17 mouse cellular contexts compared by ENCODE assay signal in the genomic region with DNA sequence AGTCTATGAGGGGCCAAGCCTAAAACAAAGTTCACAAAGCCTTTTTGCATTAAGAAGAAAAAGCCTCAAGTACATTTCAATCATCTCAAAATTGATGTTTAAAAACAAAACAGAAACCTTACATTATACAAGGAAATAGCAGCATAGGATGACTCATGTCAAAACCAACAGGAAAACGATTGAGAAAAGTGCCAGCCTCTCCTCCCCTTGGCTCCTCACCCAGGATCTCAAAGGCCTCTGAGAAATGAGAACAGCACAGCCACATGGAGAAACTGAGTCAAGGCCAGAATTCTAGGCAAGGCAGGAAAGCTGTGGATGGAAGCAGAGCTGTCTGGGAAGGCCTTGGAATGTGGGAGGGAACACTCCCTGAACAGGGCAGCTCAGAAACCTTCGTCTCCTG. TPM values are rescaled to one million over a fixed set of nuclear protein-coding genes. Genes with fewer than 3 reads are reported as not detected.
"Had no signal": no experiment of that assay in that cellular context is flagged by ENCODE, and none has a peak within 500 bp of the region (broad histone marks: within the 10 kb centered on the region; RNA-seq: fewer than 3 reads in every experiment).

No protein-coding gene starts in this region.

- ATAC-seq: midbrain, embryonic 16.5 days had no signal

- H3K4me2 ChIP-seq: limb, embryonic 12.5 days; liver, embryonic 15.5 days; lung, embryonic 15.5 days; midbrain, embryonic 12.5 days; neural tube, embryonic 13.5 days; stomach, embryonic 15.5 days had no signal

- H3K9ac ChIP-seq: limb, embryonic 12.5 days; liver, embryonic 15.5 days; lung, embryonic 15.5 days; midbrain, embryonic 12.5 days; neural tube, embryonic 13.5 days; stomach, embryonic 15.5 days had no signal

- H3K4me3 ChIP-seq: layer of hippocampus, adult 2 months; limb, embryonic 12.5 days; liver, embryonic 15.5 days; lung, embryonic 15.5 days; midbrain, embryonic 12.5 days; neural tube, embryonic 13.5 days; stomach, embryonic 15.5 days had no signal

- H3K9me3 ChIP-seq: limb, embryonic 12.5 days; liver, embryonic 15.5 days; lung, embryonic 15.5 days; midbrain, embryonic 12.5 days; neural tube, embryonic 13.5 days; stomach, embryonic 15.5 days had no signal

- DNase-seq: kidney, postnatal 10 days; liver; lung, postnatal 14 days; right cerebral cortex, postnatal 14 days; thymus, adult 2 months; thymus, postnatal 4 days had no signal

- H3K27ac ChIP-seq: layer of hippocampus, adult 2 months; limb, embryonic 12.5 days; liver, embryonic 15.5 days; lung, embryonic 15.5 days; midbrain, embryonic 12.5 days; neural tube, embryonic 13.5 days; stomach, embryonic 15.5 days had no signal

- H3K4me1 ChIP-seq: limb, embryonic 12.5 days; liver, embryonic 15.5 days; lung, embryonic 15.5 days; midbrain, embryonic 12.5 days; neural tube, embryonic 13.5 days; stomach, embryonic 15.5 days had no signal

- H3K27me3 ChIP-seq: limb, embryonic 12.5 days; liver, embryonic 15.5 days; lung, embryonic 15.5 days; midbrain, embryonic 12.5 days; neural tube, embryonic 13.5 days; stomach, embryonic 15.5 days had no signal

RNA-seq across cellular contexts. Expression of a gene that starts 13.2 kb away (rescaled TPM):
- polyA plus RNA-seq: spleen, adult 2 months had no signal

RNA-seq across cellular contexts. Expression of a gene that starts 28.0 kb away (rescaled TPM):
- polyA plus RNA-seq: limb, embryonic 12.5 days; midbrain, embryonic 12.5 days; midbrain, embryonic 16.5 days; neural tube, embryonic 13.5 days had no signal

RNA-seq across cellular contexts. Expression of a gene that starts 39.4 kb away (rescaled TPM):
- polyA plus RNA-seq: kidney, adult 2 months; limb, embryonic 12.5 days; liver, embryonic 15.5 days; lung, embryonic 15.5 days; midbrain, embryonic 12.5 days; midbrain, embryonic 16.5 days; neural tube, embryonic 13.5 days; spleen, adult 2 months; stomach, embryonic 15.5 days; testis, adult 2 months; thymus, adult 2 months had no signal

RNA-seq across cellular contexts. Expression of a gene that starts 58.0 kb away (rescaled TPM):
- polyA plus RNA-seq: kidney, adult 2 months; limb, embryonic 12.5 days; liver, embryonic 15.5 days; lung, embryonic 15.5 days; midbrain, embryonic 12.5 days; midbrain, embryonic 16.5 days; neural tube, embryonic 13.5 days; stomach, embryonic 15.5 days had no signal
